Mouse (Mus musculus) CH12.LX (cell line): ENCODE results near the gene Cfap77. TPM values are rescaled to one million over a fixed set of nuclear protein-coding genes. Genes with fewer than 3 reads are reported as not detected.

ENCODE experiments used
- DNase-seq: peaks from one replicate; pipeline ENCODE4 v3.0.0-alpha.2; 2013; ENCODE audit errors: extremely low read depth
- H3K27ac ChIP-seq: 2 replicates; pipeline ENCODE4 v1.5.1; 2012; ENCODE audit warnings: low read depth, mild to moderate bottlenecking, control low read depth, moderate library complexity; ENCODE audit not compliant: insufficient read depth
- H3K27me3 ChIP-seq: replicated peaks from 2 replicates; pipeline ENCODE3; 2012; ENCODE audit warnings: inconsistent platforms
- H3K36me3 ChIP-seq, 2 experiments: replicated peaks in 1 of 2; 2 replicates each; pipeline versions ENCODE3 to v1.6.1; 2012; ENCODE audit warnings: inconsistent platforms in 1 of 2, low read length in 1 of 2, mild to moderate bottlenecking in 1 of 2, mixed read lengths in 1 of 2, moderate library complexity in 1 of 2; ENCODE audit not compliant: control insufficient read depth in 1 of 2, insufficient read depth in 1 of 2
- H3K4me1 ChIP-seq, 2 experiments: 2 replicates each; pipeline ENCODE4 v1.6.1; 2012; ENCODE audit warnings: inconsistent platforms in 1 of 2, moderate library complexity in 1 of 2; ENCODE audit not compliant: insufficient read depth in 2 of 2, control insufficient read depth in 1 of 2
- H3K4me2 ChIP-seq: 2 replicates; pipeline ENCODE4 v1.6.1; 2012; ENCODE audit warnings: low read depth, mild to moderate bottlenecking, control low read depth; ENCODE audit not compliant: poor library complexity, insufficient read depth, severe bottlenecking
- H3K4me3 ChIP-seq, 3 experiments: fragments of 150-350 bp in 1 of 3; sonication (generic) in 1 of 3; replicated peaks in 1 of 3; 2 replicates each; pipeline versions ENCODE3 to v1.5.1; 2011 to 2012; ENCODE audit warnings: low read depth in 2 of 3, low read length in 2 of 3, mild to moderate bottlenecking in 2 of 3, moderate library complexity in 2 of 3, control low read depth in 1 of 3, improper control_type of control experiment in 1 of 3, inconsistent platforms in 1 of 3, mixed read lengths in 1 of 3; ENCODE audit not compliant: poor library complexity in 1 of 3
- H3K79me2 ChIP-seq: replicated peaks from 2 replicates; pipeline ENCODE4 v1.6.1; 2012; ENCODE audit warnings: mild to moderate bottlenecking, moderate library complexity; ENCODE audit not compliant: control insufficient read depth, poor library complexity, insufficient read depth, severe bottlenecking; ENCODE audit errors: extremely low read depth
- H3K9ac ChIP-seq: 2 replicates; pipeline ENCODE4 v1.6.1; 2012; ENCODE audit warnings: low read depth, mild to moderate bottlenecking, control low read depth, moderate library complexity; ENCODE audit not compliant: insufficient read depth
- H3K9me3 ChIP-seq: replicated peaks from 2 replicates; pipeline ENCODE3; 2012; ENCODE audit warnings: low read length, inconsistent platforms, mixed read lengths
- E2F4 ChIP-seq: IDR thresholded peaks from 2 replicates; pipeline ENCODE4 v1.6.1; 2011; ENCODE audit warnings: low read depth, low read length, improper control_type of control experiment; ENCODE audit not compliant: insufficient replicate concordance
- ELF1 ChIP-seq: IDR thresholded peaks from 2 replicates; pipeline ENCODE4 v1.6.1; 2014; ENCODE audit warnings: low read depth, mild to moderate bottlenecking, inconsistent platforms, low read length, improper control_type of control experiment
- HCFC1 ChIP-seq: IDR thresholded peaks from 2 replicates; pipeline ENCODE4 v1.6.1; 2012; ENCODE audit warnings: low read depth, mild to moderate bottlenecking, inconsistent platforms, low read length, improper control_type of control experiment
- KAT2A ChIP-seq: IDR thresholded peaks from 2 replicates; pipeline ENCODE4 v1.6.1; 2012; ENCODE audit warnings: low read length, improper control_type of control experiment, inconsistent platforms; ENCODE audit not compliant: insufficient replicate concordance
- MAFK ChIP-seq: IDR thresholded peaks from 2 replicates; pipeline ENCODE4 v1.6.1; 2011; ENCODE audit warnings: low read length, improper control_type of control experiment; ENCODE audit not compliant: insufficient replicate concordance
- MAZ ChIP-seq: IDR thresholded peaks from 2 replicates; pipeline ENCODE4 v1.6.1; 2012; ENCODE audit warnings: low read depth, mild to moderate bottlenecking, inconsistent platforms, low read length, improper control_type of control experiment, moderate library complexity
- MEF2A ChIP-seq: IDR thresholded peaks from 2 replicates; pipeline ENCODE4 v1.6.1; 2014; ENCODE audit warnings: low read depth, mild to moderate bottlenecking, inconsistent platforms, low read length, improper control_type of control experiment, borderline replicate concordance
- MXI1 ChIP-seq: IDR thresholded peaks from 2 replicates; pipeline ENCODE4 v1.6.1; 2011; ENCODE audit warnings: mild to moderate bottlenecking, low read depth, low read length, improper control_type of control experiment
- MYC ChIP-seq: IDR thresholded peaks from 2 replicates; pipeline ENCODE4 v1.6.1; 2011; ENCODE audit warnings: low read depth, mild to moderate bottlenecking, improper control_type of control experiment, low read length
- NELFE ChIP-seq: IDR thresholded peaks from 2 replicates; pipeline ENCODE4 v1.6.1; 2011; ENCODE audit warnings: low read depth, low read length, improper control_type of control experiment
- NRF1 ChIP-seq: IDR thresholded peaks from 2 replicates; pipeline ENCODE4 v1.6.1; 2014; ENCODE audit warnings: low read depth, mild to moderate bottlenecking, inconsistent platforms, low read length, improper control_type of control experiment, moderate library complexity
- POLR2A ChIP-seq: IDR thresholded peaks from 2 replicates; pipeline ENCODE4 v1.6.1; 2011; ENCODE audit warnings: low read depth, mild to moderate bottlenecking, improper control_type of control experiment, low read length
- POLR2AphosphoS2 ChIP-seq: IDR thresholded peaks from 2 replicates; pipeline ENCODE4 v1.6.1; 2011; ENCODE audit warnings: low read depth, low read length, improper control_type of control experiment
- RCOR1 ChIP-seq: conservative IDR thresholded peaks from 2 replicates; pipeline ENCODE4 v1.6.1; 2012; ENCODE audit warnings: low read depth, mild to moderate bottlenecking, inconsistent platforms, low read length, improper control_type of control experiment
- SIN3A ChIP-seq: IDR thresholded peaks from 2 replicates; pipeline ENCODE4 v1.6.1; 2012; ENCODE audit warnings: low read length, improper control_type of control experiment, inconsistent platforms
- TCF12 ChIP-seq: IDR thresholded peaks from 2 replicates; pipeline ENCODE4 v1.6.1; 2014; ENCODE audit warnings: low read depth, mild to moderate bottlenecking, inconsistent platforms, low read length, improper control_type of control experiment
- USF2 ChIP-seq: conservative IDR thresholded peaks from 2 replicates; pipeline ENCODE4 v1.6.1; 2011; ENCODE audit warnings: low read depth, low read length, improper control_type of control experiment
- ZC3H11A ChIP-seq: IDR thresholded peaks from 2 replicates; pipeline ENCODE4 v1.6.1; 2012; ENCODE audit warnings: low read depth, mild to moderate bottlenecking, inconsistent platforms, low read length, improper control_type of control experiment
- ZKSCAN1 ChIP-seq: IDR thresholded peaks from 2 replicates; pipeline ENCODE4 v1.6.1; 2012; ENCODE audit warnings: low read depth, inconsistent platforms, low read length, improper control_type of control experiment, borderline replicate concordance
- ZMIZ1 ChIP-seq: IDR thresholded peaks from 2 replicates; pipeline ENCODE4 v1.6.1; 2012; ENCODE audit warnings: low read depth, mild to moderate bottlenecking, inconsistent platforms, low read length, improper control_type of control experiment
- dilution Hi-C: fragments of 300-500 bp; cut with MboI; formaldehyde crosslinking; loops from 2 replicates; pipeline ENCODE4 v1.14.3; 2020; ENCODE audit warnings: low sequenced_read_pairs; ENCODE audit not compliant: extremely low pct_unique_long_range_greater_than_20kb, extremely low pct_ligation_motif_present
- in situ Hi-C: fragments of 300-500 bp; cut with MboI; formaldehyde crosslinking; loops from 3 replicates; pipeline ENCODE4 v1.14.3; 2019; ENCODE audit warnings: low sequenced_read_pairs, low pct_ligation_motif_present, low pct_unique_long_range_greater_than_20kb, mixed read lengths
- polyA plus RNA-seq: library from polyadenylated mRNA; unstranded; fragments of >175 nt; gene quantifications from 2 replicates; pipeline ENCODE4 v1.2.1, GENCODE M21; 2012; ENCODE audit warnings: low read depth; ENCODE audit not compliant: insufficient read length
- total RNA-seq, 2 experiments: library from RNA; depleted of rRNA; stranded (reverse); fragments of 300-350 nt in 1 of 2; fragments of >200 nt in 1 of 2; gene quantifications; 2 replicates each; pipeline ENCODE4 v1.2.3; 2012 to 2014

The Cfap77 gene
- total and polyA plus RNA-seq, 3 experiments = 0.25 to 0.47 (median 0.35) TPM

- Histone ChIP-seq H3K9ac (no peak overlapping the region), H3K9me3 (no peaks in the 10 kb centered on the region), H3K4me2 (no peak overlapping the region), H3K79me2 (peaks cover 19% of the 10 kb centered on the region), H3K27ac (no peak overlapping the region), H3K27me3 (no peaks in the 10 kb centered on the region), H3K4me3 (no peak overlapping the region), H3K36me3 (peaks cover 38 to 87% of the 10 kb centered on the region in 2 experiments), H3K4me1 (peaks cover 6 to 43% of the 10 kb centered on the region in 2 experiments; a peak in 3 of 4 replicates)
- in situ Hi-C loops (no loop called here), dilution Hi-C loops (no loop called here)
- TF ChIP-seq ZC3H11A = no peak
- TF ChIP-seq ZKSCAN1 = no peak
- no peak for TF ChIP-seq RCOR1
- no peak for TF ChIP-seq USF2
- TF ChIP-seq SIN3A = no peak
- TF ChIP-seq ZMIZ1 = no peak
- DNase-seq = no peak
Measured at GRCm38 (mm10) chr2:29065796-29066195, 10.9 kb upstream of the Cfap77 start.

GRCm38 (mm10) chr2:29060135-29060597, 5.3 kb upstream of the Cfap77 start, which contains the start of gene Ttf1:
Gene Ttf1, plus strand, starts transcription at chr2:29060262.
- peaks cover 13% of the 10 kb centered on the region for H3K27me3 ChIP-seq
- no peaks in the 10 kb centered on the region for H3K9me3 ChIP-seq
- dilution Hi-C loops (no loop called here), in situ Hi-C loops (no loop called here)
- DNase-seq = peak; percentile 97
- H3K4me3 ChIP-seq = peak within 1 kb of the TSS; percentile 77 to 97 (median 89)
- H3K79me2 ChIP-seq = peaks cover 21% of the 10 kb centered on the region
- H3K4me1 ChIP-seq = peaks cover 6 to 34% of the 10 kb centered on the region in 2 experiments; a peak in 3 of 4 replicates
- peak; percentile 81 for TF ChIP-seq HCFC1
- TF ChIP-seq NELFE = peak; percentile 86
- peak; percentile 69; the same call in 1 of the 2 replicates for TF ChIP-seq TCF12
- peak; percentile 72; the same call in 1 of the 2 replicates for TF ChIP-seq E2F4
- TF ChIP-seq MXI1 = peak; percentile 86
- peak; percentile 83 for TF ChIP-seq NRF1
- peak; percentile 70; the same call in 1 of the 2 replicates for TF ChIP-seq KAT2A
- TF ChIP-seq MEF2A = 0 out of 2 replicates have a peak, but pooled peaks have one; percentile 5
- TF ChIP-seq ELF1 = peak; percentile 98
- no peak for TF ChIP-seq RCOR1
- TF ChIP-seq MAZ = no peak
- TF ChIP-seq MAFK = no peak
- TF ChIP-seq POLR2AphosphoS2 = peak; percentile 57; the same call in 1 of the 2 replicates
- TF ChIP-seq SIN3A = peak; percentile 97
- TF ChIP-seq POLR2A = peak; percentile 92
- TF ChIP-seq MYC = no peak
- peak within 1 kb of the TSS; percentile 68 for H3K9ac ChIP-seq
- H3K4me2 ChIP-seq = peak within 1 kb of the TSS; percentile 92
- peak within 1 kb of the TSS; percentile 79 for H3K27ac ChIP-seq
- H3K36me3 ChIP-seq = peaks cover 4 to 33% of the 10 kb centered on the region in 2 experiments
